Mouse (Mus musculus): ENCODE data around the gene Nedd4. TPM values are rescaled to one million over a fixed set of nuclear protein-coding genes. Genes with fewer than 3 reads are reported as not detected.
"Not testable (repeated sequence)": the region's sequence is repeated elsewhere in the genome, so short reads cannot be mapped to it uniquely, and the experiment has no call there.

Gene Nedd4
- 418 and 467 TPM in 2 replicates for total RNA-seq (2021)
- long read RNA-seq, full-length matches to known transcripts = 154 of 231 reads
- long read RNA-seq, partial matches to known transcripts = 74 of 231 reads
- long read RNA-seq, other reads (novel, unspliced or antisense) = 3 of 231 reads

- DNase-seq = peak; percentile 98
Observed at GRCm38 (mm10) chr9:72661895-72662661, at the start of gene Nedd4. Gene Nedd4, plus strand, starts transcription at chr9:72662346.

GRCm38 (mm10) chr9:72613884-72614283 is 48.3 kb upstream of the Nedd4 start:
- DNase-seq = no peak

GRCm38 (mm10) chr9:72614786-72615480 is 47.2 kb upstream of the Nedd4 start:
- DNase-seq = no peak

GRCm38 (mm10) chr9:72618037-72618436 is 44.1 kb upstream of the Nedd4 start:
- DNase-seq = no peak

- no peak for DNase-seq
Observed at GRCm38 (mm10) chr9:72623605-72624004, 38.5 kb upstream of the Nedd4 start.

GRCm38 (mm10) chr9:72627598-72627997 is 34.5 kb upstream of the Nedd4 start:
- no peak for DNase-seq

GRCm38 (mm10) chr9:72628591-72628990 is 33.6 kb upstream of the Nedd4 start:
- no peak for DNase-seq

- DNase-seq = no peak
Observed at GRCm38 (mm10) chr9:72632198-72632597, 29.9 kb upstream of the Nedd4 start.

GRCm38 (mm10) chr9:72635134-72635533 is 27.0 kb upstream of the Nedd4 start:
- no peak for DNase-seq

- no peak for DNase-seq
Observed at GRCm38 (mm10) chr9:72636547-72636946, 25.6 kb upstream of the Nedd4 start.

- no peak for DNase-seq
Observed at GRCm38 (mm10) chr9:72637243-72637642, 24.9 kb upstream of the Nedd4 start.

GRCm38 (mm10) chr9:72638951-72639842 is 22.9 kb upstream of the Nedd4 start:
- DNase-seq = no peak

- peak; percentile 79 for DNase-seq
Observed at GRCm38 (mm10) chr9:72639843-72640621, 22.1 kb upstream of the Nedd4 start.

- DNase-seq = no peak
Observed at GRCm38 (mm10) chr9:72640642-72641041, 21.5 kb upstream of the Nedd4 start.

GRCm38 (mm10) chr9:72641093-72641680 is 21.0 kb upstream of the Nedd4 start:
- no peak for DNase-seq

GRCm38 (mm10) chr9:72642756-72643447 is 19.2 kb upstream of the Nedd4 start:
- DNase-seq = not testable (repeated sequence)

- no peak for DNase-seq
Observed at GRCm38 (mm10) chr9:72643651-72644417, 18.3 kb upstream of the Nedd4 start.

- no peak for DNase-seq
Observed at GRCm38 (mm10) chr9:72644418-72645110, 17.6 kb upstream of the Nedd4 start.

- DNase-seq = no peak
Observed at GRCm38 (mm10) chr9:72649781-72650180, 12.4 kb upstream of the Nedd4 start.

Data from adrenal gland, postnatal 25 days (tissue).